Mouse (Mus musculus) testis, postnatal 14 days (tissue): ENCODE measurements around the gene Sprr1a.
"Not testable (repeated sequence)": the region's sequence is repeated elsewhere in the genome, so short reads cannot be mapped to it uniquely, and the experiment has no call there.

ENCODE experiments used
- DNase-seq: peaks from one replicate; pipeline ENCODE4 v3.0.0; 2021; ENCODE audit warnings: low spot score

Sprr1a gene

GRCm38 (mm10) chr3:92485863-92486262 is at the start of gene Sprr1a:
Sprr1a (minus strand) TSS chr3:92485895.
- no peak for DNase-seq

DNA sequence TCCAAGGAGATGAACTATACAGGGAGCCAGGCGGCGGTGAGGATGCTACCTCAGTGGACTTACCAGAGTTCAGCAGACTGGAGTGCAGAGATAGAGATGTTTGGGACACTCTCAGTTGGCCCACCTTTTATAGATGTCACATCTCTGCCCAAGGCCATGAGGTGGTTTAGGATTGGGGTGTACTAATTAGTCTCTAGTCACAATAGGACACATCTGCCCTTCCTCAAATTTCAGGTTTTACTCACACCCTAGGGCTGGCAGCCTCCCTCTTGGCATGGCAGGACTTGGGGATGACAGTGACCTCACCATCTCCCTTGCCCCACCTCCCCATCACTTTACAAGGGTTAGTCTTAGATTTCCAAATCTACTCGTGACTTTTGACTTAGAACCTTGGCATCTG is 48.7 kb upstream of the Sprr1a start, which contains the start of gene 2310046K23Rik:
Gene 2310046K23Rik, minus strand, starts transcription at position 101 of the 400 bp plus-strand sequence.
- no peak for DNase-seq

GRCm38 (mm10) chr3:92512325-92512724 is 26.6 kb upstream of the Sprr1a start:
- no peak for DNase-seq

- DNase-seq, result no peak
Measured at GRCm38 (mm10) chr3:92510786-92511185, 25.1 kb upstream of the Sprr1a start.

- DNase-seq, result no peak
Measured at GRCm38 (mm10) chr3:92508185-92508584, 22.5 kb upstream of the Sprr1a start.

DNA sequence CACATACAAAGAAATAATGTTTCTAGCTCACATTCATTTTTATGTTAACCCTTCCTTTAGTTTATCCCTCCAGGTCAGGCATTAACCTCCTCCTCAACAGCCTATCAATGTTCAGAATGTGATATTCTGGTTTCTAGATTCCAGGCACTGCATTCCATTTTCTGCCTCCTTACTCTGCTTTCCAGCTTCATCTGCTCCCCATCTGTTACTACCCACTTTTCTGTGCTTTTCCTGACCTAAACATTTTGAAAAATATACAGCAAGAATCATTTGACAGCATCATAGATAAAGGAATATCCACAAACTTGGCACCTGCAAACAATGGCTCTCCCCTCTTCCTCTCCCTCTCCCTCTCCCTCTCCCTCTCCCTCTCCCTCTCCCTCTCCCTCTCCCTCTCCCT is 17.8 kb upstream of the Sprr1a start:
- DNase-seq, result no peak

DNA sequence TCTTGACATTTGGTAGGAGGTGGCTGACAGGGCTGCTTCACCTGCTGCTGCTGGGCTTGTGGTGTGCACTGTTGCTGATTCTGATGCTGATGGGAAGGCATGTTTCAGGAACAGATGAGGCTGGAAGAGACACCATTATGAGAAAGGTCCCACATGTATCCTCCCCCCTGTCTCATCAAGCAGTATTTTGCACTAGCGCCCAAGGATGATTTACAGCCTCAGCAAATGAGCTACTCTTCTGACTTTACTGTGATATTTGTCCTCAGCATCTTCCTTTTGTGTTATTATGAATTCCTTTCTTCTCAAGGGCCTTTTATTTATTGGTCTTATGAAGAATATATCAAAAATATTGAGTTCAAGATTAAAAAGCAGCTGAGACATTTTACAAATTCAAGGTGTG is 14.7 kb upstream of the Sprr1a start, which contains the start of gene Sprr4:
Gene Sprr4, minus strand, starts transcription at position 101 of the 400 bp plus-strand sequence.
- no peak for DNase-seq

- not testable (repeated sequence) for DNase-seq
Measured at GRCm38 (mm10) chr3:92490262-92490661, 4.6 kb upstream of the Sprr1a start.

- DNase-seq, result no peak
Measured at GRCm38 (mm10) chr3:92486307-92486706, 612 bp upstream of the Sprr1a start.

DNA sequence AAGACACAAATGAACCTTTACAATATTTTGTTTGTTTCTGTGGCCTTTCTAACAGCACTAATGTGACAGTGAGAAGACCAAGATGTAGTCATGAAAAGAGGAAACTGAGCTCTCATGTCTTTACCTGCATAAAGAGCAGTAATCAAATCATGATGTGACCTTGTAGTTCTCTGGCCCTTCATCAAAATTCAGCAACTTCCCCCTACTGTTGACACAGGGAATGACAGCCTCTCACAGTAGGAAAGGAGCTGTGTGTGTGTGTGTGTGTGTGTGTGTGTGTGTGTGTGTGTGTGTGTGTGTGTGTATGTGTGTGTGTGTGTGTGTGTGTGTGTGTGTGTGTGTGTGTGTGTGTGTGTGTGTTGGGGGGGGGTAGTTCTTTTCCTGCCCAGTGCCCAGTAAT is 4.4 kb downstream of the Sprr1a start:
- DNase-seq, result not testable (repeated sequence)

DNA sequence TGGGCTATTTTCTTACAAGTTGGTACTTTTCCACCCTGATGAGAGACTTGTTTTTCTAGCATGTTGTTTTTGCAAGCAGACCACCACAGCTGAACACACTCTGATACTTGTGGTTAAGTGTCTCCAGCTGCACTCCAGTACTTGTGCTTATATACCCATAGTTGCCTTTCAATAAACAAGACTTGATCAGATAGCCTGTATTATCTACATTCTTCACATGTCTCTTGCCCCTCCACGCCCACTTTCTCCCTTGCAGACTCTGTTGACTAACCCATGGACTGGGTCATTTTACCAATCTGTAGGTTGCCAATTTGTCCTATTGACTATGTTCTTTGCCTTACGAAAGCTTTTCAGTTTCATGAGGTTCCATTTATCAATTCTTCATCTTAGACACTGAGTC is 15.6 kb downstream of the Sprr1a start:
- DNase-seq, result no peak

- no peak for DNase-seq
Measured at GRCm38 (mm10) chr3:92467424-92467823, 18.3 kb downstream of the Sprr1a start.

- DNase-seq, result no peak
Measured at GRCm38 (mm10) chr3:92466576-92466975, 19.1 kb downstream of the Sprr1a start.

GRCm38 (mm10) chr3:92458620-92459019 is 27.1 kb downstream of the Sprr1a start, which contains the start of gene Sprr3:
Sprr3 (minus strand) TSS chr3:92458720.
- no peak for DNase-seq

- no peak for DNase-seq
Measured at GRCm38 (mm10) chr3:92455151-92455550, 30.5 kb downstream of the Sprr1a start.

DNA sequence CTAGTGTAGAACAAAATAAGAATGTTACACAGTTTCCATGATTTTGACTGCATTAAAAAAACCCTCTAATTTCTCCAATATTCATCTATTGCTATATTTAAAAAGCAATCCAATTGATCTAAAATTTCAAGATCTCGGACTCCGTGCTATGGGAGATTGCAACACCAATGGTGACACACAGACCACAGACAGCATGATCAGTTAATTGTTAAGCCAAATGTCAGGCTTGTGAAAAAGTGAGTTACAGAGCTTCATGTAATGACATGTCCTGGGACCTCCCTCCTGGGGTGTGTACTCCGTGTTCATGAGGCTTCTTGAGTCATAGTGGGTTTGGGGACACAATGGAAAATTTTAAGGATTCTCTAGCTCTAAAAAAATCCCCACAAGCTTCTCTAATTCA is 45.5 kb downstream of the Sprr1a start:
- DNase-seq, result no peak

DNA sequence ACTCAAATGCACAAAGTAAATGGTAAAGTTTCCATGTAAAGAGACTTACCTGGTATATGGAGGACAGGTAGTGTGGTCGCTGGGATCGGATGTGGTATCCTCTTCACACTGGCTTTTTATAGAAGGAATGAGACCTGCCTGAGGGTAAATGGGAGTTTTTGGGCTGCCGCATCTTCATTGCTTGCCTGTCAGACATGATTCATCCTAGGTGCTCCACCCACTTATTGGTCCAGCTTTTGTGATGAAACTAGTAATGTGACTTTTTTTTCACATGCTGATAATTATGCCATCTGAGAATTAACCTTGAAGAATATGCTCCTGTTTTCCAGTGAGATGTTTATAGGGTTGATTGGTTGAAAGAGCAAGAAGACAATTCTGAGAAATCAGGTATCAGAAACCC is 47.0 kb downstream of the Sprr1a start, which contains the start of gene Sprr1b:
Gene Sprr1b, minus strand, starts transcription at position 101 of the 400 bp plus-strand sequence.
- DNase-seq, result no peak
